Mouse (Mus musculus) forebrain, embryonic 16.5 days (tissue): ENCODE measurements around the gene Eps8l3. TPM values are rescaled to one million over a fixed set of nuclear protein-coding genes. Genes with fewer than 3 reads are reported as not detected.

Source experiments
- ATAC-seq: fragments of 200-750 bp; cut with Nextera tagmentation; 2 replicates; pipeline ENCODE4 v1.8.0; 2017; ENCODE audit warnings: mild to moderate bottlenecking, moderate library complexity
- H3K27ac ChIP-seq: fragments of 300-500 bp; sonication (generic); 2 replicates; pipeline ENCODE4 v1.5.1; 2014; ENCODE audit warnings: low read length, control low read depth
- H3K27me3 ChIP-seq: fragments of 300-500 bp; sonication (generic); replicated peaks from 2 replicates; pipeline ENCODE4 v1.6.1; 2014; ENCODE audit warnings: low read length; ENCODE audit not compliant: control insufficient read depth, insufficient read depth
- H3K36me3 ChIP-seq: fragments of 300-500 bp; sonication (generic); 2 replicates; pipeline ENCODE4 v1.6.1; 2014; ENCODE audit not compliant: control insufficient read depth, insufficient read depth
- H3K4me1 ChIP-seq: fragments of 300-500 bp; sonication (generic); replicated peaks from 2 replicates; pipeline ENCODE4 v1.6.1; 2014; ENCODE audit warnings: low read length; ENCODE audit not compliant: control insufficient read depth, insufficient read depth
- H3K4me2 ChIP-seq: fragments of 300-500 bp; sonication (generic); 2 replicates; pipeline ENCODE4 v1.6.1; 2014; ENCODE audit warnings: mild to moderate bottlenecking, low read length, control low read depth
- H3K4me3 ChIP-seq: fragments of 300-500 bp; sonication (generic); replicated peaks from 2 replicates; pipeline ENCODE4 v1.5.1; 2014; ENCODE audit warnings: mild to moderate bottlenecking, low read length, control low read depth
- H3K9ac ChIP-seq: fragments of 300-500 bp; sonication (generic); replicated peaks from 2 replicates; pipeline ENCODE4 v1.6.1; 2014; ENCODE audit warnings: low read depth, low read length, control low read depth
- H3K9me3 ChIP-seq: fragments of 300-500 bp; sonication (generic); 2 replicates; pipeline ENCODE4 v1.6.1; 2016; ENCODE audit warnings: low read length; ENCODE audit not compliant: control insufficient read depth
- WGBS: fragments of 180-500 bp; shearing (Covaris S2); extraction: QIAGEN DNeasy Blood & Tissue Kit; methylation state at CpG from one replicate; pipeline ENCODE4 v1.1.7; 2014; 5-methylcytosine and 5-hydroxymethylcytosine counted together
- polyA plus RNA-seq: library from polyadenylated mRNA; unstranded; fragments of >200 nt; fragmentation: Nextera tagmentation; extraction: Ambion mirVana; gene quantifications from 2 replicates; pipeline ENCODE4 v1.2.1, GENCODE M21; 2015

The Eps8l3 gene
- polyA plus RNA-seq, 1 experiment from 2014 or later = not detected

DNA sequence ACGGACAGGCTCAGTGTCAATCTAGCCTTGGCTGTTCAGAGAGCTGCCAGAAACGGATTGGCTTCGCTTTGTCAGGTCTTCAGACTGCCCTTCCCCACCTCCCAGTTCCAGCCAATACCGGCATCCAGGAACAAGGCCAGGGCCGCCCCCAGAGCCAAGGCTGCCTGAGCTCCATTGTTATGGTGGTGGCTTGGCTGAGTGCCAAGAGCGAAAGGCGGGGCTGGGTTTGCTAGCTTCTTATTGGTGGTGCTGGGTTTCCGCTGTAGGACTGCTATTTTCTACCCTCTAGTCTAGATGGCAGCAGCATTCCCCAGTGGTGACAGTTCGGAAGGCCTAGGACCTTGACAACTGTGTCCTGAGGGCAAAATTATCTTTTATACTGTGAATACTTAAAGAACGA lies 54.6 kb downstream of the Eps8l3 start, which contains the start of gene Gstm7:
Gene Gstm7, minus strand, starts transcription at position 148 of the 400 bp plus-strand sequence.
- 2% methylated on average over 10 of the region's 10 CpGs for WGBS
- peak; percentile 96 for ATAC-seq
- Histone ChIP-seq H3K4me3 (peak within 1 kb of the TSS; percentile 44), H3K4me1 (peaks cover 15% of the 10 kb centered on the region), H3K27me3 (no peaks in the 10 kb centered on the region), H3K9me3 (no peaks in the 10 kb centered on the region), H3K27ac (peak within 1 kb of the TSS; percentile 78), H3K9ac (peak within 1 kb of the TSS; percentile 57), H3K36me3 (no peaks in the 10 kb centered on the region), H3K4me2 (peak within 1 kb of the TSS; percentile 61)

DNA sequence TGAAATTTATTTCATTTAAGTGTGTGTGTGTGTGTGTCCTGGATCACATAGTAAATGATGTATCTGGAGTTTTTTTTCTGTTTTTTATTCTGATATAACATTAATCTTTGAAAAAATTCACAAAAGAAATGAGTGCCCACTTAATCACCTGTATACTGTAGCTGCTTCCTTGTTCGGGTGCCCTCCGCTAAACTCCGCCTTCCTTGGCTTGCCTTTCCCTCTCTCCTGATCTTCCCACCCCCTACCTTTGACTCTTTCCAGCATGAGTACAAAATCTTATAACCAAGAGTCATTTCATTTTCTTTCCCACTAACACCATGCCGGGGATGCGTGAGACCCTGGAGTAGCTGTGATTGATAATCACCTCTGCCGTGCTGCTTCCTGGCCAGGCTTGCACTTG lies 55.1 kb downstream of the Eps8l3 start:
- 57% methylated on average over 6 of the region's 6 CpGs for WGBS
- H3K27me3 ChIP-seq = no peaks in the 10 kb centered on the region
- no peak overlapping the region for H3K27ac ChIP-seq
- H3K36me3 ChIP-seq = no peaks in the 10 kb centered on the region
- peaks cover 15% of the 10 kb centered on the region for H3K4me1 ChIP-seq
- no peak overlapping the region for H3K9ac ChIP-seq
- ATAC-seq = no peak
- H3K4me2 ChIP-seq = no peak overlapping the region
- no peak overlapping the region for H3K4me3 ChIP-seq
- no peaks in the 10 kb centered on the region for H3K9me3 ChIP-seq

DNA sequence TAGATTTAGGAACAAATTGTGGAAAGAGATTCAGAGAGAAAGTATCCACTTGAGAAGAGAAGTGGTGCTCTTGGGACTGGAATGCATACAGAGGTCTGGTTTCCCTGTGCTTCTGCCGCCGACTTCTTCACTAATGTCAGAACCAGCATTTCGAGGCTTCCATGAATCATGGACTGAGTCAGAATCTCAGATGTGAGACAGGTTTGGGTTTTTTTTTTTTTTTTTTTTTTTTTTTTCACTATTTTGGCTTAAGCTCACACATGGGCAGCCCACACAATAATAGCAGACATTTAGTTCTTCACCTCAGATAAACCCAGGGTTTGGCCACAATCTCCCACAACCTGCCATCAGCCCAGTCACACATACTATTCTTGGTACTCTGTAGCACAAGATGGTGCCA lies 58.2 kb downstream of the Eps8l3 start:
- Histone ChIP-seq H3K27ac (no peak overlapping the region), H3K9ac (no peak overlapping the region), H3K9me3 (no peaks in the 10 kb centered on the region), H3K4me1 (peaks cover 15% of the 10 kb centered on the region), H3K27me3 (no peaks in the 10 kb centered on the region), H3K4me3 (no peak overlapping the region), H3K4me2 (no peak overlapping the region), H3K36me3 (no peaks in the 10 kb centered on the region)
- ATAC-seq = no peak
- WGBS = 84% methylated on average over 3 of the region's 3 CpGs

DNA sequence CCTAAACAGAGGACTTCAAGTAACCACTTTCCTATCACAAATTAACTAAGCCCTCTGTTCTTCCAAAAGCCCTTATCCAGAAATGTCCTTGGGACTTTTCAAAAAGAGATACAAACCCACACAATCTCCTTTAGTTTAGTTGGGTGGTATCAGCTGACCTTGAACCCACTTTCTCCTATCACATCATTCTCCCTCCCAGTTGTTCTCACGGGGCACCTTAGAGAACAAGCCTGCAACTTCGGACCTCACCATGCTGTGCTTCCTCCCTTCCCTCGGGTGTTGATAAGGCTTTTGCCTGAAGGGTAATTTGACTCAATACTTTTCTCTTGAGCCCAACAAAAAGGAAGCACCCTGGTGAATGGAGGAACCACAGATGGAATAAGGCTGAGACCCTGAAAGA lies 58.9 kb downstream of the Eps8l3 start:
- 74% methylated on average over 3 of the region's 3 CpGs for WGBS
- H3K36me3 ChIP-seq = no peaks in the 10 kb centered on the region
- no peak for ATAC-seq

DNA sequence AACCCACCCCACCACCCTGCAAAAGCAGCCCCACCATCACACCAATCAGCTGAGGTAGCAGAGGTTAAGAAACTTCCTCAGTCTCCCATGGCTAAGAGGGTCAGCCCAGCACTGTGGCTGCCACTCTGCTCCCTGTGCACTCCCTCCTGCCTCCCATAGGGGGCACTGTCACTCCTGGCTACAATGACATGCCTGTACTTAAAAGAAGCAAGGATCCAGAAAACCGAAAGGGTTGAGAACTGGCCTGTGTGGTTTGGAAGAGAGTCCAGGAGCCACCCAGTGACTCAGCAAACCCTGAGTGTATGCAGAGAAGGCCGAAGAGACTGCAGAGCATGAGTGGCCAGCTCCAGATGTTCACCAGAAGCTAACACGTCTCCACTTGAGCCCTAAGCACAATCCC lies 62.4 kb downstream of the Eps8l3 start:
- 50% methylated on average over 3 of the region's 3 CpGs for WGBS
- H3K9ac ChIP-seq = no peak overlapping the region
- no peak overlapping the region for H3K4me2 ChIP-seq
- H3K27me3 ChIP-seq = no peaks in the 10 kb centered on the region
- H3K4me1 ChIP-seq = peaks cover 11% of the 10 kb centered on the region
- ATAC-seq = no peak
- H3K4me3 ChIP-seq = no peak overlapping the region
- no peaks in the 10 kb centered on the region for H3K9me3 ChIP-seq
- no peak overlapping the region for H3K27ac ChIP-seq
- no peaks in the 10 kb centered on the region for H3K36me3 ChIP-seq

More for the DNA sequence above, 58.9 kb downstream of the Eps8l3 start:
- peaks cover 12% of the 10 kb centered on the region for H3K4me1 ChIP-seq
- H3K27ac ChIP-seq = no peak overlapping the region
- no peak overlapping the region for H3K4me2 ChIP-seq
- H3K9me3 ChIP-seq = no peaks in the 10 kb centered on the region
- no peak overlapping the region for H3K9ac ChIP-seq
- no peaks in the 10 kb centered on the region for H3K27me3 ChIP-seq
- no peak overlapping the region for H3K4me3 ChIP-seq

DNA sequence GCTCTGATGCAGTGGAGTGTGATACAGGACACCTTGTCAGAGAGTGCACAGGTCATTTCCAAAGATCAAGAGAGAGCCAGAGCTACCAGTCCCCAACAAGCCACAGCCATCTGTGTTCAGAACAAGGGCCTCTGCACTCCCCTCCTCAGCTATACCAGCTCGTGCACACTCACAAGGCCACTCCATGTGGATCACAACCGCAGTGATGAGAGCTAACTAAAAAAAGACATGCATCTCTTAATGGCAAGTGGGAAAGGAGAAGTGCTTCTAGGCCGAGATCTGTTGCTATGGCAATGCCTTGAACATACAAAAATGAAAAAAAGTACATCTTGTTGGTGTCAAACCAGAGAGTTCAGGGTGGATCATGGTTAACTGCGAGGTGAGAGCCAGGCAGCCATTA lies 62.8 kb downstream of the Eps8l3 start:
- WGBS = 49% methylated on average over 4 of the region's 4 CpGs
- H3K4me2 ChIP-seq = no peak overlapping the region
- H3K27ac ChIP-seq = no peak overlapping the region

DNA sequence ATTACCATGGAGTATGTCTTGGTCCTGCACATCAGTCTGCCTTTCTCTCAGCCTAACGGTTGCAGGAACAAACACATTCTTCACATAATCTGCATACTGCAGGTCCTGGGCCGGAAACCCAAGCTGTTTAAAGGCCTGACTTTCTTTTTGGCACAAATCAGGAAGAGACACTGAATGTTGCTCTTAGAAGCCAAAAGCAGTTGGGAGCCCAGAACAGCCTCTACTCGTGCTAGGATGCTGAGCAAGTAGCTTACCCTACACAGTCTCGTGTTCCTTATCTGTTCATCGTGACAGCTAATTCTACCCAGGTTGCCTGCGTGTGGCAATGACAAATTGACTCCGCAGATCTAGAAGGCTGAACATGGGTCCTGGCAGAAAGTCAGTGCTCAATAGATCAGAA lies 63.5 kb downstream of the Eps8l3 start:
- no peak overlapping the region for H3K27ac ChIP-seq
- H3K9ac ChIP-seq = no peak overlapping the region
- H3K36me3 ChIP-seq = no peaks in the 10 kb centered on the region
- WGBS = 77% methylated on average over 7 of the region's 7 CpGs
- H3K9me3 ChIP-seq = no peaks in the 10 kb centered on the region
- H3K4me2 ChIP-seq = no peak overlapping the region
- ATAC-seq = no peak
- H3K27me3 ChIP-seq = no peaks in the 10 kb centered on the region
- H3K4me3 ChIP-seq = no peak overlapping the region
- peaks cover 11% of the 10 kb centered on the region for H3K4me1 ChIP-seq

More for the DNA sequence above, 62.8 kb downstream of the Eps8l3 start:
- peaks cover 11% of the 10 kb centered on the region for H3K4me1 ChIP-seq
- no peaks in the 10 kb centered on the region for H3K27me3 ChIP-seq
- peak; percentile 29; the same call in 1 of the 2 replicates for ATAC-seq
- no peak overlapping the region for H3K9ac ChIP-seq
- no peaks in the 10 kb centered on the region for H3K36me3 ChIP-seq
- no peaks in the 10 kb centered on the region for H3K9me3 ChIP-seq
- no peak overlapping the region for H3K4me3 ChIP-seq

DNA sequence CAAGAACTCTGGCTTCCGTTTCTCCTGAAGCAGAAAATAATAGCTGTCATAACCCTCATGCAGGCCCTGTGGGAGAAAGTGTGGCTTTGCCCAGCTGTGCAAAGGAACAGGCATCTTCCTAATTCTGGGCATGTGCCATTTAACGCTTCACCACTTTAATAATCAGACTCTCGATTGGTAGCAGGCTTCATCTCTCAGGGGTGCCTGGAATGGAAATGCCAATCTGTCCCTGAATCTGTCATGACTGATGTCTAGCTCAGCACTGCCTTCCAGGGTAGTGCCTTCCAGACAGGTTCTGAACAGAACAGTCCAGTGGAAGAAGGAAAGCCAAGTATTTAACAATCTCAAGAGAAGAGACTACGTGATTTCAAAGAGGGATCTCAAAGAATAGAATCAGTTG lies 64.2 kb downstream of the Eps8l3 start:
- no peak overlapping the region for H3K9ac ChIP-seq
- ATAC-seq = no peak
- H3K27me3 ChIP-seq = no peaks in the 10 kb centered on the region
- peaks cover 11% of the 10 kb centered on the region for H3K4me1 ChIP-seq
- WGBS = 67% methylated on average over 4 of the region's 4 CpGs
- H3K4me2 ChIP-seq = no peak overlapping the region
- no peak overlapping the region for H3K27ac ChIP-seq
- H3K36me3 ChIP-seq = no peaks in the 10 kb centered on the region
- H3K9me3 ChIP-seq = no peaks in the 10 kb centered on the region
- H3K4me3 ChIP-seq = no peak overlapping the region
